Mouse (Mus musculus) forebrain, embryonic 16.5 days (tissue): ENCODE results near the gene Josd1. TPM values are rescaled to one million over a fixed set of nuclear protein-coding genes. Genes with fewer than 3 reads are reported as not detected.
A peak's percentile ranks its signal among the peaks of the same experiment; 100 is the strongest.

Source experiments
- ATAC-seq: fragments of 200-750 bp; cut with Nextera tagmentation; 2 replicates; pipeline ENCODE4 v1.8.0; 2017; ENCODE audit warnings: mild to moderate bottlenecking, moderate library complexity
- H3K27ac ChIP-seq: fragments of 300-500 bp; sonication (generic); 2 replicates; pipeline ENCODE4 v1.5.1; 2014; ENCODE audit warnings: low read length, control low read depth
- H3K27me3 ChIP-seq: fragments of 300-500 bp; sonication (generic); replicated peaks from 2 replicates; pipeline ENCODE4 v1.6.1; 2014; ENCODE audit warnings: low read length; ENCODE audit not compliant: control insufficient read depth, insufficient read depth
- H3K36me3 ChIP-seq: fragments of 300-500 bp; sonication (generic); 2 replicates; pipeline ENCODE4 v1.6.1; 2014; ENCODE audit not compliant: control insufficient read depth, insufficient read depth
- H3K4me1 ChIP-seq: fragments of 300-500 bp; sonication (generic); replicated peaks from 2 replicates; pipeline ENCODE4 v1.6.1; 2014; ENCODE audit warnings: low read length; ENCODE audit not compliant: control insufficient read depth, insufficient read depth
- H3K4me2 ChIP-seq: fragments of 300-500 bp; sonication (generic); 2 replicates; pipeline ENCODE4 v1.6.1; 2014; ENCODE audit warnings: mild to moderate bottlenecking, low read length, control low read depth
- H3K4me3 ChIP-seq: fragments of 300-500 bp; sonication (generic); replicated peaks from 2 replicates; pipeline ENCODE4 v1.5.1; 2014; ENCODE audit warnings: mild to moderate bottlenecking, low read length, control low read depth
- H3K9ac ChIP-seq: fragments of 300-500 bp; sonication (generic); replicated peaks from 2 replicates; pipeline ENCODE4 v1.6.1; 2014; ENCODE audit warnings: low read depth, low read length, control low read depth
- H3K9me3 ChIP-seq: fragments of 300-500 bp; sonication (generic); 2 replicates; pipeline ENCODE4 v1.6.1; 2016; ENCODE audit warnings: low read length; ENCODE audit not compliant: control insufficient read depth
- WGBS: fragments of 180-500 bp; shearing (Covaris S2); extraction: QIAGEN DNeasy Blood & Tissue Kit; methylation state at CpG from one replicate; pipeline ENCODE4 v1.1.7; 2014; 5-methylcytosine and 5-hydroxymethylcytosine counted together
- polyA plus RNA-seq: library from polyadenylated mRNA; unstranded; fragments of >200 nt; fragmentation: Nextera tagmentation; extraction: Ambion mirVana; gene quantifications from 2 replicates; pipeline ENCODE4 v1.2.1, GENCODE M21; 2015

Gene Josd1
- polyA plus RNA-seq, 1 experiment from 2014 or later = 24.5 TPM

DNA sequence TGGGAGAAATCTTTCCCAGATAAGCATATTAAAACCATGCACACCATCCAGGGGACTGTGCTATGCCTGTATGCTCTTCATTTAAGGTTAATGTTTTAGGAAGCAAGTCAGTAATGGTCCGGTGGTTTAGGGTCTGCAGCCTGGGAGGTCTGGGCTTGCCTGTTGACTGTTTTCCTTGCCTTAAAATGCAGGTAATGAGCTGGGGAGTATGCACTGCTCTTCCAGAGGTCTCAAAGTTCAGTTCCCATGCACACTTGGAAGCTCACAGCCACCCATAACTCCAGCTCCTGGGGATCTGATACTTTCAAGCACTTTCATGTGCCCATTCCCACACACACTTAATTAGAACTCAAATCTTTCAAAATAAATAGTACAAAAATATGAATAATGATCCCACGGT is 8.8 kb upstream of the Josd1 start:
- peaks cover 25% of the 10 kb centered on the region for H3K4me1 ChIP-seq
- no peak for ATAC-seq
- H3K4me3 ChIP-seq = no peak overlapping the region
- peaks cover 3% of the 10 kb centered on the region; the same call in 1 of the 2 replicates for H3K36me3 ChIP-seq
- H3K27me3 ChIP-seq = no peaks in the 10 kb centered on the region
- H3K27ac ChIP-seq = peak overlapping the region; percentile 63
- H3K4me2 ChIP-seq = no peak overlapping the region
- no peak overlapping the region for H3K9ac ChIP-seq
- 88% methylated on average over 2 of the region's 2 CpGs for WGBS
- no peaks in the 10 kb centered on the region for H3K9me3 ChIP-seq

DNA sequence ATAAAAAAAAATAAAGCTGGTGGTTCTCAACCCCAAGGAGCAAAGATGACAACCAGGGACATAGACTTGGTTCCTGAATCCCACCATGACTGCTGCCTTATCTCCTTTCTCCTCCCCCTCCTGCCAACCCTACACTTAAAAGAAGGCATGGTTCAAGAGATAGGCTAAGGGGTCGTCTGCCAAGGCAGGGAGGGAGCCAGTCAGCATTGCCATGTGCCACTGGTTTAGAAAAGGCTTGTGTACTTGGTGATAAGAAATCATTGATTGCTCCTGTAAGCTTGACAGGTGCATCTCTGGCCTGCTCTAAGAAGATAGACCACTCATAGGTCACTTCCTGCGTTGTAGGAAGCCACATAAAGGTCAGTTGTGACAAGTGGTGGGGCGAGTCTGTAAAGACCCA is 7.8 kb upstream of the Josd1 start:
- H3K4me1 ChIP-seq = peaks cover 26% of the 10 kb centered on the region
- no peak for ATAC-seq
- no peaks in the 10 kb centered on the region for H3K27me3 ChIP-seq
- H3K4me3 ChIP-seq = no peak overlapping the region
- 80% methylated on average over 3 of the region's 3 CpGs for WGBS
- H3K9ac ChIP-seq = no peak overlapping the region
- no peak overlapping the region for H3K27ac ChIP-seq
- H3K4me2 ChIP-seq = no peak overlapping the region
- H3K36me3 ChIP-seq = peaks cover 3% of the 10 kb centered on the region; the same call in 1 of the 2 replicates
- H3K9me3 ChIP-seq = no peaks in the 10 kb centered on the region

DNA sequence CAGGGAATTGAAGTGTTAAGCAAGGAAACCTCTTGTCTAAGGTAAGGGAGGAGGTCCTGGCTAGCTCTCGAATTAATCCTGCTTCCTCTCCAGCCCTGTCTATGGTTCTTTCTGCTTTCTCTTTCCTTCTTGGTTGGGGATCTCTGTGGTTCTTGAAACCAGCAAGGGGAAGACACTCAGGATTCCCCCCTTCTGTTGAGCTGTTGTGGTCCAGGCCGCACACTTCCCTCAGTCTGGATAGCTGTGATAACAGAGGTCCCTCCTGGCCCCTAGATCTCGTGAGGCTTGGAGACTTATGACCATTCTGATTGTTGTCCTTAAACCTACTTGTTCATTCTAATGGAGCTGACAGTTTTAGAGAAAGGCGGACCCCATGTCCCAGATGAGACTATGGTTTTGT is 6.8 kb upstream of the Josd1 start:
- Histone ChIP-seq H3K27me3 (no peaks in the 10 kb centered on the region), H3K9ac (no peak overlapping the region)

DNA sequence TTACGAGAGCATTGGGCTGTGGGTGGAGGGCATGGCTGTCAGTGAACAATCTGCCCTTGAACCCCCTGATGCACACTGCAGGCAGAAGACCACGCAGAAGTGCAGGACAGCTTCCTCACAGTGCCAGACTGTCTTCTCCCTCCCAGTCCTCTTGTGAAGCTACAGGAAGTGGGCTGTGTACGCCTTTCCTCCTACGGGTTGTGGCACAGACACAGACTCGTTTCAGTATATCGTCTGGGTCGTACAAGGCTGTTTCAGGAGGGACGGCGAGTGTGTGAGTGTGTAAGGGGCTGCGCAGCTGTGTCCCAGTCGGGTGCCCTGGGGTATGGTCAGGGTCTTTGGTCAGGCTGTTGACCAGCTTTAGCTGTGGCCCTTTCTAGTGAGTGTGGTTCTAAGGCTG is 6.0 kb upstream of the Josd1 start:
- peaks cover 3% of the 10 kb centered on the region; the same call in 1 of the 2 replicates for H3K36me3 ChIP-seq
- peaks cover 31% of the 10 kb centered on the region for H3K4me1 ChIP-seq
- ATAC-seq = no peak
- 95% methylated on average over 11 of the region's 11 CpGs for WGBS
- no peak overlapping the region for H3K27ac ChIP-seq
- no peak overlapping the region for H3K4me3 ChIP-seq
- H3K9ac ChIP-seq = no peak overlapping the region
- H3K4me2 ChIP-seq = no peak overlapping the region
- H3K9me3 ChIP-seq = no peaks in the 10 kb centered on the region
- no peaks in the 10 kb centered on the region for H3K27me3 ChIP-seq

More for the DNA sequence above, 6.8 kb upstream of the Josd1 start:
- H3K27ac ChIP-seq = no peak overlapping the region
- H3K36me3 ChIP-seq = peaks cover 3% of the 10 kb centered on the region; the same call in 1 of the 2 replicates
- ATAC-seq = no peak
- H3K9me3 ChIP-seq = no peaks in the 10 kb centered on the region
- no peak overlapping the region for H3K4me2 ChIP-seq
- no peak overlapping the region for H3K4me3 ChIP-seq
- WGBS = 95% methylated on average over 4 of the region's 4 CpGs
- peaks cover 31% of the 10 kb centered on the region for H3K4me1 ChIP-seq

DNA sequence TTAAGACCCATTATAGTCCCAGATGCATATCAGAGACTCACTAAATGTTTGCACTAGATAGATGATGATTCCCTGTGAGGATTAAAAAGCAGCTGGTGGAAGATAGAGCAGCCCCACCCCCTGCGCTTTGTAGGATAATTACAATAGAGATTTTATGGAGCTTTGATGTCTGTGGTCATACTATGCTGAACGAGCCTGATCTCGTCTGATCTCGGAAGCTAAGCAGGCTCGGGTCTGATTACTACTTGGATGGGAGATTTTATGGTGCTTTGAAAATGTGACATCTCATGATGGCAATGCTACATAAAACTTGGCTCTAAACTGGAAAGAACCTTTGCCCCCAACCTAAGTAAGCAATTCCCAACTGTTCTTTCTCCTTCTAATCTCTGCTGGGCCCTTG is 4.6 kb upstream of the Josd1 start:
- H3K4me1 ChIP-seq = peaks cover 28% of the 10 kb centered on the region
- no peak overlapping the region for H3K27ac ChIP-seq
- no peak for ATAC-seq
- H3K9ac ChIP-seq = no peak overlapping the region
- H3K36me3 ChIP-seq = peaks cover 3% of the 10 kb centered on the region; the same call in 1 of the 2 replicates
- no peak overlapping the region for H3K4me3 ChIP-seq
- H3K9me3 ChIP-seq = no peaks in the 10 kb centered on the region
- H3K27me3 ChIP-seq = no peaks in the 10 kb centered on the region
- peak overlapping the region; percentile 73 for H3K4me2 ChIP-seq
- WGBS = 69% methylated on average over 5 of the region's 5 CpGs

DNA sequence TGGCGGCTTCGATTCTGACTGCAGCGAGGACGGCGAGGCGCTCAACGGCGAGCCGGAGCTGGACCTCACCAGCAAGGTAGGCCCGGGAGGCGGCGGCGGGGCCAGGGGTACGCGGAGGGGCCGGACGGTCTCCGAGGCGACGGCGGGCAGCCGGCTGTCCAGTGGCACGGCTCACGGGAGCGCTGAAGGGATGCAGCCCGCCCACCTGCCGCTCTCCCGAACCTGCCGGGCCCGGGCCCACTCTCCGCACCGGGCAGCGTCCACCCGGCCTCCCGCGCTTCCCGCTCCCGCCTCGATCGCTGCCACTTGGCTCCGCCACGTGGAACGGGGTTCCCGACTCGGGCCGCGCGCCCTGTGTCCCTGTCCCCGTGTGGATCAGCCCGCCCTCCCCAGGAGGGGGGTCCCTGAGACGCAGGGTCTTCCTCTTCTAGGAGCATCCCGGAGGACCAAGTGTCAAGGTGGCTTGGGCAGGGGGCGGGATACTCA is 3.3 kb upstream of the Josd1 start:
- Histone ChIP-seq H3K4me1 (peaks cover 29% of the 10 kb centered on the region), H3K27ac (peak overlapping the region; percentile 84), H3K4me2 (peak overlapping the region; percentile 73), H3K4me3 (peak overlapping the region; percentile 91), H3K9me3 (no peaks in the 10 kb centered on the region), H3K36me3 (peaks cover 3% of the 10 kb centered on the region; the same call in 1 of the 2 replicates), H3K9ac (peak overlapping the region; percentile 87), H3K27me3 (no peaks in the 10 kb centered on the region)
- under 1% methylated on average over 51 of the region's 53 CpGs for WGBS
- ATAC-seq = peak; percentile 4

DNA sequence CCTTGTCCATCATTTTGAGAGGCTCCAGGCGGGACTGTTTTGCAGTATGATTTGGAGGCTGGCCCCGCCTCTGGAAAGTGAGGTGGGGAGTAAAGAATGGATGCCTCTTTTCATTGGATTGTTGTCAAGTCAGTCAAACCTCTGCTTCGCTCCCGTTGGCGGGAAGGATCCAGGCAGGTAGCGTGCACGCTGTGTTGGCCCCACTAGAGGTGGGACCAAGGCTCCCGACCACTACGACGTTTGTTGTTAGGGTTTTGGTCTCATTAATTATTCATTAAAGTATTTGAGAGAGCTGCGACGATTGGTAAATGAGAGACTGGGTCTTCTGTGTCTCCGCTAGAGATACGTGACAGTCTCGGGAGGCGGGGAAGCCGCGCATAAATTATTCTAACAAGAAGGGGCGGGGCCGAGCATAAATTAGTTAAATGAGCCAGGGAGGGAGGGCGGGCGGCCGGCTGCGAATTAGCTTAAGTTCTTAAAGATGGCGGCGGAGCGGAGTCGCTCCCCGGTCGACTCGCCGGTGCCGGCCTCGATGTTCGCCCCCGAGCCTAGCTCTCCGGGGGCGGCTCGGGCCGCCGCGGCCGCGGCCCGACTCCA is 2.8 kb upstream of the Josd1 start, which contains the start of gene Gtpbp1:
TSS of gene Gtpbp1 (plus strand) at position 420 of the 597 bp plus-strand sequence.
- peak within 1 kb of the TSS; percentile 91 for H3K4me3 ChIP-seq
- H3K4me2 ChIP-seq = peak within 1 kb of the TSS; percentile 75
- peaks cover 3% of the 10 kb centered on the region; the same call in 1 of the 2 replicates for H3K36me3 ChIP-seq
- peaks cover 34% of the 10 kb centered on the region for H3K4me1 ChIP-seq
- ATAC-seq = peak; percentile 98
- H3K9ac ChIP-seq = peak within 1 kb of the TSS; percentile 87
- 0% methylated on average over 45 of the region's 45 CpGs for WGBS
- no peaks in the 10 kb centered on the region for H3K9me3 ChIP-seq
- peak within 1 kb of the TSS; percentile 84 for H3K27ac ChIP-seq
- no peaks in the 10 kb centered on the region for H3K27me3 ChIP-seq

DNA sequence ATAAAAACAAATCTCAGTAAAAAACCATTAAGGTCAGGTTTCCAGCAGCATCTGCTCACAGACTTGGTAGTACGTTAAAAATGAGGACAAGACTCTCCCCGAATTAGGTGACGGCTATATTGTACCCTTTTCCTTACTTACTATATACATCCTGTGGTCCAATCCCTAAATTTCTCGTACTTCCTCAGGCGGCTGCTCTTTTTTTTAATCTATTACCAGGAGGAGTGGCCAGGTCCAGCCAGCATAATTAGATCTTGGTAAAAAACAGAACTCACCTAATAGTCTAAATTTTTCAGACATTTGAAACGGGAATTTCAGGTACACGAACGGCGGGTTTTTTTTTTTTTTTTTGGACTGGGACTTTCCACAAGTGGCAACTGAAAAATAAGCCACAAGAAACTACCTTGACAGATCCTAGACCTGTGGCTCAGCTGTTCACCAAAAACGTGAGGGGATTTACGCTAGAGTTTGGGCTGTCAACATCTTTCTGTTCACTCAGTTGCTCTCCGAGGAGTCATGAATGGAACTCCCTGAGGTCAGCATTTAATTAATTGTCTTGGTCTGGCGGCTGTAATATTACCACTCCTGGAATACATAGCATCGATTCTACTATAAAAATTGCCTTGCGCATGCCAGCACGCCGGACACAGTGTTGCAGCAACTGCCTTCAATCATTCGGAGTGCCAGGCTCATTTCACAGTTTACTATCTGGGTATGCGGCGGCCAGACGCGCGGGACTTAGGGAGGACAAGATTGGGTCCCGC is 2.1 kb upstream of the Josd1 start:
- WGBS = 13% methylated on average over 24 of the region's 24 CpGs
- H3K4me3 ChIP-seq = peak overlapping the region; percentile 45

DNA sequence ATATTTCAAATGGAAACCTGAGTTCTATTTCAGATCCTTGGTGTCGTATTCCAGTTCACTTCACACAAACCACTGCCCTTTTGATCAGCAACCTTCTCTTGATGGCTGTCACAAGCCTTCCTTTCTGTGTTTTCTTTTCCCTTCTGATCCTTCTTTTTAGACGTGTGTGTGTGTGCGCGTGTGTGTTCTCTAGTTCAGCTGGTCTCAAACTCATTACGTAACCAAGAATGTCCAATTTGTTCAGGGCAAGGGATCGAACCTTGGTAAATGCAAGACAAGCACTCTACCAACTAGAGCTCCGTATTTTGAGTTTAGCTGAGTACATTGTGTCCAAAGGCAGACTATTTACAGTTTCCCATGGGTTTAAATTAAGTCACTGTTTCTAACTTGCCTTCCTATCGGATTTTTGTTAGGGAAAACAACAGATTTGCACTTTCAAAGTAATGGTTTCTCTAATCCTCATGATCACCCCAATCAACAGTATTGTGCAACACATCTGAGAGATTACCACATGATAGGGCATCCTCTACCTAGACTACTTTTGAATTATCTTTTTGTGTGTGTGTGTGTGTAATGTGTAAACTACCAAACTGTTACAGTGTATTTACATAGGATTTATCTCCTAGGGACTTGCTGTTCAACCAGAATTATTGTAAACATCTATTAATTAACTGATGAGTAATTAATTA is 693 bp upstream of the Josd1 start:
- 5% methylated on average over 8 of the region's 8 CpGs for WGBS
- Histone ChIP-seq H3K9me3 (no peaks in the 10 kb centered on the region), H3K4me1 (peaks cover 55% of the 10 kb centered on the region), H3K27me3 (no peaks in the 10 kb centered on the region), H3K4me3 (peak overlapping the region; percentile 93), H3K36me3 (no peaks in the 10 kb centered on the region), H3K4me2 (peak overlapping the region; percentile 92), H3K9ac (peak overlapping the region; percentile 93), H3K27ac (peak overlapping the region; percentile 92)
- ATAC-seq = no peak

More for the DNA sequence above, 2.1 kb upstream of the Josd1 start:
- peak overlapping the region; percentile 75 for H3K4me2 ChIP-seq
- peak overlapping the region; percentile 44 for H3K27ac ChIP-seq
- peaks cover 2% of the 10 kb centered on the region; the same call in 1 of the 2 replicates for H3K36me3 ChIP-seq
- H3K4me1 ChIP-seq = peaks cover 41% of the 10 kb centered on the region
- no peaks in the 10 kb centered on the region for H3K9me3 ChIP-seq
- ATAC-seq = no peak
- H3K9ac ChIP-seq = no peak overlapping the region
- no peaks in the 10 kb centered on the region for H3K27me3 ChIP-seq
